Mouse (Mus musculus): ENCODE measurements around the gene Ghrh. TPM values are rescaled to one million over a fixed set of nuclear protein-coding genes. Genes with fewer than 3 reads are reported as not detected.

The Ghrh gene
- total RNA-seq, 2 experiments from 2014 or later: not detected

- DNase-seq (ENCODE audit: low spot score): no peak
Observed at GRCm38 (mm10) chr2:157349121-157349778, 1.9 kb upstream of the Ghrh start.

- no peak for DNase-seq (ENCODE audit: low spot score)
Observed at GRCm38 (mm10) chr2:157343337-157343736, 4.0 kb downstream of the Ghrh start.

- DNase-seq (ENCODE audit: low spot score): no peak
Observed at GRCm38 (mm10) chr2:157342328-157342926, 4.9 kb downstream of the Ghrh start.

- DNase-seq (ENCODE audit: low spot score): peak; percentile 61
Observed at GRCm38 (mm10) chr2:157341554-157342270, 5.6 kb downstream of the Ghrh start.

- DNase-seq (ENCODE audit: low spot score): no peak
Observed at GRCm38 (mm10) chr2:157340221-157340741, 7.0 kb downstream of the Ghrh start.

GRCm38 (mm10) chr2:157339532-157339931 is 7.8 kb downstream of the Ghrh start:
- no peak for DNase-seq (ENCODE audit: low spot score)

GRCm38 (mm10) chr2:157338663-157339062 is 8.6 kb downstream of the Ghrh start:
- DNase-seq (ENCODE audit: low spot score): peak; percentile 45

- DNase-seq (ENCODE audit: low spot score): no peak
Observed at GRCm38 (mm10) chr2:157332059-157332458, 15.2 kb downstream of the Ghrh start.

GRCm38 (mm10) chr2:157328570-157328969 is 18.7 kb downstream of the Ghrh start:
- no peak for DNase-seq (ENCODE audit: low spot score)

GRCm38 (mm10) chr2:157328106-157328505 is 19.2 kb downstream of the Ghrh start:
- DNase-seq (ENCODE audit: low spot score): no peak

- peak; percentile 28 for DNase-seq (ENCODE audit: low spot score)
Observed at GRCm38 (mm10) chr2:157325238-157325637, 22.1 kb downstream of the Ghrh start.

GRCm38 (mm10) chr2:157322029-157322766 is 25.1 kb downstream of the Ghrh start:
- DNase-seq (ENCODE audit: low spot score): no peak

- no peak for DNase-seq (ENCODE audit: low spot score)
Observed at GRCm38 (mm10) chr2:157320886-157321285, 26.4 kb downstream of the Ghrh start.

- no peak for DNase-seq (ENCODE audit: low spot score)
Observed at GRCm38 (mm10) chr2:157320135-157320534, 27.2 kb downstream of the Ghrh start.

- DNase-seq (ENCODE audit: low spot score): no peak
Observed at GRCm38 (mm10) chr2:157317220-157317619, 30.1 kb downstream of the Ghrh start.

- DNase-seq (ENCODE audit: low spot score): no peak
Observed at GRCm38 (mm10) chr2:157316358-157316933, 30.9 kb downstream of the Ghrh start.

GRCm38 (mm10) chr2:157315486-157315885 is 31.8 kb downstream of the Ghrh start:
- DNase-seq (ENCODE audit: low spot score): no peak

GRCm38 (mm10) chr2:157314310-157314709 is 33.0 kb downstream of the Ghrh start:
- DNase-seq (ENCODE audit: low spot score): no peak

- DNase-seq (ENCODE audit: low spot score): no peak
Observed at GRCm38 (mm10) chr2:157313718-157314117, 33.6 kb downstream of the Ghrh start.

- no peak for DNase-seq (ENCODE audit: low spot score)
Observed at GRCm38 (mm10) chr2:157310963-157311637, 36.2 kb downstream of the Ghrh start.

- no peak for DNase-seq (ENCODE audit: low spot score)
Observed at GRCm38 (mm10) chr2:157309611-157310010, 37.7 kb downstream of the Ghrh start.

All from gastrocnemius, adult 18-20 months (tissue).